Mouse (Mus musculus): Measurements from ENCODE around the gene Gm12253. TPM values are rescaled to one million over a fixed set of nuclear protein-coding genes. Genes with fewer than 3 reads are reported as not detected.

The Gm12253 gene
- not detected in 4 replicates for total RNA-seq (2023)

GRCm38 (mm10) chr11:58432259-58432658, at the start of gene Gm12253:
Gene Gm12253 (plus strand): TSS chr11:58432559.

GRCm38 (mm10) chr11:58420815-58421214, 11.5 kb upstream of the Gm12253 start, which contains the start of gene 1810065E05Rik:
Gene 1810065E05Rik (plus strand): TSS chr11:58421111.

GRCm38 (mm10) chr11:58452759-58453158, 20.4 kb downstream of the Gm12253 start, which contains the start of gene Lypd9:
Gene Lypd9 (minus strand): TSS chr11:58452923.

GRCm38 (mm10) chr11:58462170-58462569, 29.8 kb downstream of the Gm12253 start, which contains the start of gene Olfr30:
Gene Olfr30 (minus strand): TSS chr11:58462270.

Other genes with a start within 250 kb of the Gm12253 start
- 14.5 to 18.3 TPM (median 15.9 TPM) in 4 replicates for gene Igtp, start 233.0 kb upstream of the Gm12253 start, total RNA-seq (2023)
- gene Irgm2, start 232.9 kb upstream of the Gm12253 start, total RNA-seq (2023) = 5.5 to 7.1 TPM (median 6.5 TPM) in 4 replicates
- not detected in 4 replicates for gene 4930438A08Rik, start 157.8 kb upstream of the Gm12253 start, total RNA-seq (2023)
- 28.3 to 34.6 TPM (median 29.4 TPM) in 4 replicates for gene Zfp692, start 125.5 kb upstream of the Gm12253 start, total RNA-seq (2023)
- gene Zfp672, start 102.2 kb upstream of the Gm12253 start, total RNA-seq (2023) = 30.6 to 35.1 TPM (median 33.0 TPM) in 4 replicates
- 21.8 to 27.3 TPM (median 23.7 TPM) in 4 replicates for gene Sh3bp5l, start 101.8 kb upstream of the Gm12253 start, total RNA-seq (2023)
- not detected in 4 replicates for gene Lypd8, start 53.5 kb upstream of the Gm12253 start, total RNA-seq (2023)
- not detected in 4 replicates for gene 1810065E05Rik, start 11.4 kb upstream of the Gm12253 start, total RNA-seq (2023)
- gene Lypd9, start 20.4 kb downstream of the Gm12253 start, total RNA-seq (2023) = not detected in 4 replicates
- gene Olfr30, start 29.7 kb downstream of the Gm12253 start, total RNA-seq (2023) = not detected in 4 replicates
- gene Olfr332, start 60.0 kb downstream of the Gm12253 start, total RNA-seq (2023) = not detected in 4 replicates
- not detected in 4 replicates for gene Olfr331, start 70.0 kb downstream of the Gm12253 start, total RNA-seq (2023)
- gene Olfr330, start 102.3 kb downstream of the Gm12253 start, total RNA-seq (2023) = not detected in 4 replicates
- not detected in 4 replicates for gene Olfr329-ps, start 113.9 kb downstream of the Gm12253 start, total RNA-seq (2023)
- gene Olfr328, start 123.1 kb downstream of the Gm12253 start, total RNA-seq (2023) = 0.18 to 0.48 TPM (median 0.25 TPM) in 4 replicates
- gene Olfr224, start 138.0 kb downstream of the Gm12253 start, total RNA-seq (2023) = not detected in 4 replicates
- gene Olfr325, start 145.2 kb downstream of the Gm12253 start, total RNA-seq (2023) = not detected in 4 replicates
- gene Olfr324, start 162.6 kb downstream of the Gm12253 start, total RNA-seq (2023) = not detected in 4 replicates
- gene 2210407C18Rik, start 183.5 kb downstream of the Gm12253 start, total RNA-seq (2023) = not detected in 4 replicates
- not detected in 4 replicates for gene Olfr323, start 197.9 kb downstream of the Gm12253 start, total RNA-seq (2023)
- gene Trim58, start 207.9 kb downstream of the Gm12253 start, total RNA-seq (2023) = not detected in 4 replicates
- gene Olfr322, start 226.2 kb downstream of the Gm12253 start, total RNA-seq (2023) = not detected in 4 replicates
- not detected in 4 replicates for gene Olfr320, start 248.5 kb downstream of the Gm12253 start, total RNA-seq (2023)

All from B cell, adult 62 days (primary cell).